In the genomic region with DNA sequence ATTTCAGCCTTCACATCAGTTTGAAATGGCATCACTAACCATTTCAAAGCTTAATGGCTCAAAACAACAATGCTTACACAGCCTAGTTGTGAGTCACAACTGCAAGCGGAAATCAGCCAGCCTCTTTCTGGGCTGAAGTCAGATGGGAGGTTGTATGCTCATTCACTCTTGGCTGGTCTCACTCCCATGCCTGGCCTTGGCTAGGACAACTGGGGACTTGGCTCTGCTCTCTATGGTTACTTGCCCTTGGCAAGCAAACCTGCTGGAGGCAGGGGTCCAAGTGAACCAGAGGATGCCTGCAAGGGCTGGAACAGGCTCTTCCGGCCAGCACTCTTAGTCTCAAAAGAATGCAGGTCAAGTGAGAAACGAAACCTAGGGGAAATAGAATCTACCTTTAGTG, we compare ENCODE assay signal across 9 mouse cellular contexts.
DNase-seq lines count a peak whose midpoint lies in the region; ATAC-seq and TF ChIP-seq lines count a peak whose summit lies in the region.
"Had no signal": no experiment of that assay in that cellular context is flagged by ENCODE, and none has a peak within 500 bp of the region (broad histone marks: within the 10 kb centered on the region; RNA-seq: fewer than 3 reads in every experiment).

No protein-coding gene starts in this region.

- WGBS in neural tube, embryonic 14.5 days: 79% methylated on average over 3 of the region's 3 CpGs
- 4% methylated on average over 3 of the region's 3 CpGs for WGBS in cerebellum, adult 2 months

- no peaks in the 10 kb centered on the region for H3K9me3 ChIP-seq in neural tube, embryonic 14.5 days (ENCODE audit: control insufficient read depth, low read length)
- H3K9me3 ChIP-seq: heart, embryonic 13.5 days had no signal

- no peak for TF ChIP-seq CTCF in cerebellum, adult 2 months (IDR thresholded peaks at IDR 0.05; ENCODE audit: borderline replicate concordance, insufficient read depth, low read depth, low read length)

- TF ChIP-seq POLR2A in cerebellum, adult 2 months (IDR thresholded peaks at IDR 0.05; ENCODE audit: borderline replicate concordance, insufficient read depth, low read length): no peak

- peak; percentile 58; the same call in 1 of the 2 replicates for ATAC-seq in neural tube, embryonic 14.5 days (ENCODE audit: low read depth)

- no peak overlapping the region for H3K9ac ChIP-seq in neural tube, embryonic 14.5 days (replicated peaks; ENCODE audit: low read depth, low read length)
- H3K9ac ChIP-seq: heart, embryonic 13.5 days had no signal

- H3K27me3 ChIP-seq in neural tube, embryonic 14.5 days (ENCODE audit: control insufficient read depth, insufficient read depth, low read length): no peaks in the 10 kb centered on the region
- H3K27me3 ChIP-seq in cerebellum, adult 2 months (ENCODE audit: control insufficient read depth, insufficient read depth, low read length): no peaks in the 10 kb centered on the region
- H3K27me3 ChIP-seq: heart, embryonic 13.5 days had no signal

- no peak overlapping the region for H3K27ac ChIP-seq in neural tube, embryonic 14.5 days (ENCODE audit: low read depth, low read length)
- H3K27ac ChIP-seq in cerebellum, adult 2 months (ENCODE audit: insufficient read depth, low read length): no peak overlapping the region
- H3K27ac ChIP-seq: heart, embryonic 13.5 days; macrophage had no signal

- DNase-seq in neural tube, embryonic 10.5 days (ENCODE audit: extremely low spot score, low spot score): no peak
- DNase-seq in cerebellum, adult 2 months: peak; percentile 97 to 99
- DNase-seq in gastrocnemius, postnatal 25 days: peak; percentile 79
- peak; percentile 40 to 57 for DNase-seq in left cerebral cortex, adult 9 months (ENCODE audit: low spot score in 2 of 2)
- peak; percentile 3 to 83 for DNase-seq in urinary bladder, postnatal 36 days (ENCODE audit: low spot score in 2 of 2)
- no peak for DNase-seq in thymus, postnatal 36 days

- no peak overlapping the region for H3K4me3 ChIP-seq in neural tube, embryonic 14.5 days (ENCODE audit: low read depth, low read length)
- H3K4me3 ChIP-seq in cerebellum, adult 2 months (replicated peaks; ENCODE audit: insufficient read depth, low read depth, low read length): no peak overlapping the region
- H3K4me3 ChIP-seq: heart, embryonic 13.5 days had no signal

- H3K4me2 ChIP-seq in neural tube, embryonic 14.5 days (ENCODE audit: low read depth, low read length): no peak overlapping the region
- H3K4me2 ChIP-seq: heart, embryonic 13.5 days had no signal

- no peaks in the 10 kb centered on the region for H3K36me3 ChIP-seq in neural tube, embryonic 14.5 days (ENCODE audit: control insufficient read depth, insufficient read depth, low read length)
- H3K36me3 ChIP-seq: heart, embryonic 13.5 days had no signal

- H3K4me1 ChIP-seq in neural tube, embryonic 14.5 days (ENCODE audit: control insufficient read depth, insufficient read depth, low read length): no peaks in the 10 kb centered on the region
- H3K4me1 ChIP-seq in cerebellum, adult 2 months (ENCODE audit: control insufficient read depth, insufficient read depth, low read length): peaks cover 8% of the 10 kb centered on the region; the same call in 1 of the 2 replicates
- H3K4me1 ChIP-seq: heart, embryonic 13.5 days had no signal

Comparison
In these comparisons a context has a peak if more than half of its experiments do, and no peak if none do; other contexts are left out.
1. DNase-seq: peak in cerebellum, adult 2 months (2 of 2), gastrocnemius, postnatal 25 days (single experiment), left cerebral cortex, adult 9 months (2 of 2) and urinary bladder, postnatal 36 days (2 of 2); none in neural tube, embryonic 10.5 days (single experiment) and thymus, postnatal 36 days (0 of 2).